Mouse (Mus musculus) left cerebral cortex, postnatal 10 days (tissue): Measurements from ENCODE around the gene Ptbp1. TPM values are rescaled to one million over a fixed set of nuclear protein-coding genes. Genes with fewer than 3 reads are reported as not detected.
A peak's percentile ranks its signal among the peaks of the same experiment; 100 is the strongest.

ENCODE experiments used
- DNase-seq, 2 experiments: peaks; one replicate each; pipeline ENCODE4 v3.0.0; 2021 to 2022; ENCODE audit warnings: low spot score in 2 of 2, mixed read lengths in 1 of 2; ENCODE audit errors: extremely low spot score in 1 of 2
- intact Hi-C: fragments of 180-260 bp; cut with DNase I; formaldehyde crosslinking; loops from one replicate; pipeline ENCODE4 v1.15.1; 2025
- total RNA-seq, 2 experiments: library from RNA; stranded (reverse); gene quantifications; 2 replicates each; pipeline ENCODE4 v1.2.3; 2021

The Ptbp1 gene
- total RNA-seq: 10 to 100 TPM; 58.2 to 62.2 TPM

- peak; percentile 99 to 100 for DNase-seq
- intact Hi-C loops: no loop called here
Observed at GRCm38 (mm10) chr10:79853860-79854795, at the start of gene Ptbp1. Ptbp1 (plus strand) TSS chr10:79854427.

DNA sequence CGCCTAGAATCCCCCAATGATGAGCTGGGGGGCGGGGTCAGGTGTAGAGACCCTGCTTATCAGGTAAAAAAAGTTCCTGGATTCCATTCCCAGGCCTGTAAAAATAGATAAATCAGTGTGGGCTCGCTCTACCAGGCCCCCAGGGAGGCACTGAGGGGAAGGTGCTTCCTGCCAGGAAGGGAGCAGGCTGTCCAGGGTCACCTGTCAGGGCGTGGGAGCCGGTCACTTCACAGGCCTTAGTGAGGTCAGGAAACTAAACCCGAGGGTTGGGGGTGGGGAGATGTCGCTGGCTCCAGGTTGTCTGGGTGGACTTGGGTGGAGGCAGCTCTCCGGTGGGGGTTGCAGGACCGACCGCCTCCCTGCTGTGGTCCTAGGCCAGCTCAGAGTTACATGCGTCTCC, 48.6 kb upstream of the Ptbp1 start:
- intact Hi-C loops: no loop called here
- DNase-seq: peak in 1 of 2 experiments; percentile 85

- intact Hi-C loops: no loop called here
- no peak for DNase-seq
Observed at GRCm38 (mm10) chr10:79806331-79806730, 47.9 kb upstream of the Ptbp1 start.

GRCm38 (mm10) chr10:79806972-79807371, 47.3 kb upstream of the Ptbp1 start:
- intact Hi-C loops: no loop called here
- DNase-seq: no peak

DNA sequence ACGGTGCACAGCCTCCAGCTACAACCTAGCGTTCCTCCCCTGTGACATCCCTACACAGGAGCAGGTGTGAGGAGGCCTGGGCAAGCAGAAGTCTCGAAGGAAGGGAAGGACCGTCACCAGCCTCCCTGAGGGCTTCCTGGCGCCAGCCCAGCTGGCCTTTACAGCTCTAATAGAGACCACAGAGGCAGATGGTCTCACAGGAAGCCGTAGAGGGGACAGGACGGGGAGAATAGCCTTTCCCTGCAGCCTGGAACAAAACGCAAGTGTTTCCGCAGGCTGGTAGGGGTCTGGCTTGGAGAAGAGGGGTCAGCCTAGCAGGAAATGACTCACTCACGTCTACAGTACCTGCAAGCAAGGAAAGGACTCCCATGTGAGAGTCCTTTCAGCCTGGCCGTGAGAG, 46.4 kb upstream of the Ptbp1 start:
- intact Hi-C loops: no loop called here
- peak in 1 of 2 experiments; percentile 68 for DNase-seq

DNA sequence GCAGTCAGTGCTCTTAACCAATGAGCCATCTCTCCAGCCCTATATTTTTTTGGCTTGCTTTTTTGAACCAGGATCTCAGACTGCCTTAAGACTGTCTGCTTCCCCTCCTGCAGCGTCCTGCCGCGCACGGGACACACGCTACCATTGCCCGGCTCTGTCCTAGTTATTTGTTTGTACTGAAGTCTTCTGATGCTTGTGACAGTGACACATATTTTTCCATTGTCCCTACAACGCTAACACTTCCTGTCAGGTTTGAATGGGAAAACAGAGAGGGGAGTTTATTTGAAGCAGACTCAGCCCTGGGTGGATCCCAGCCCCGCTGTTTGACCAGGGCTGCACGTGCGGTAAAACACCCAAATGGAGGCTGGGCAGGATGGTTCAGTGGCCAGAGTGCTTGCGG, 45.5 kb upstream of the Ptbp1 start:
- intact Hi-C loops: no loop called here
- DNase-seq: peak in 1 of 2 experiments; percentile 60

- DNase-seq: peak; percentile 79 to 84
- intact Hi-C loops: loop anchor here (2.0 kb wide), 2 partner anchors 19 to 43 kb away; partner anchors contain the start of gene Palm
Observed at GRCm38 (mm10) chr10:79811736-79812637, 42.2 kb upstream of the Ptbp1 start.

GRCm38 (mm10) chr10:79814271-79814842, 39.9 kb upstream of the Ptbp1 start:
- no peak for DNase-seq
- intact Hi-C loops: no loop called here

DNA sequence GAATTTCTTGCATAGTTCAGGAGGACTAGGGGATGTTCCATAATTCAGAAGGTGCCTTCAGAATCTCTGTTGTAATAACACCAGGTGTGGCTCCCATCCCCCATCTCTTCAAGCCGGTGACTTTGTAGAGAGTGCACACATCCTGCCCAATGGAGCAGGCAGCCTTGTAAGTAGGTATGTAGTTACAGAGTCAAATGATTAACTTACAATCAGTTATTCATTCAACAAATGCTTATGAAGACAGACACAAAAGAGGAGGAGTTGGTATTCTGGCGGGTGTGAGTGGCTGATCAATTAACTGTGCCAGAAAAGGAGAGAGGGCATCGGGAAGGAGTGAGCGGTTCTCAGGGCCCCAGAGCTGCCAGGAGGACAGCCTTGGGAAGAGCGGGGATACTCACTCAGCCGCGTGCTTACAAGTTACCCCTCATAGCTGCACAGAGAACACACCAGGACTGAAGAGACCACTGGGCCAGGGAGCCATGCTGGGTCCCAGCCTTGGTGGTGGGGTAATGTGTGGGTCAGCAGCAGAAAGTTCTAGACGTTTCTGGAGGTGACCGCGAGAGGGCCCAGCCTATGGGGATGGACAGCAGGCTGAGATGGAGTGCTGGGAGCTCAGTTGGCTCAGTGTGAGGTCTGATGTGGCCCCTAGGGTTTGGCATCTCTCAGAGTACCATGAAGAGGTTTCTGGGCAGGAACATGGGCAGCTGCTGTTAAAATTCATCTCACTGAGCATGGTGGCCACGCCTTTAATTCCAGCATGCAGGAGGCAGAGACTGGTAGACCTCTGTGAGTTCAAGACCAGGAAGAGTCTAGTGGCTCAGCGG, 38.3 kb upstream of the Ptbp1 start:
- intact Hi-C loops: no loop called here
- DNase-seq: no peak

- DNase-seq: no peak
- intact Hi-C loops: no loop called here
Observed at GRCm38 (mm10) chr10:79817111-79817510, 37.1 kb upstream of the Ptbp1 start.

DNA sequence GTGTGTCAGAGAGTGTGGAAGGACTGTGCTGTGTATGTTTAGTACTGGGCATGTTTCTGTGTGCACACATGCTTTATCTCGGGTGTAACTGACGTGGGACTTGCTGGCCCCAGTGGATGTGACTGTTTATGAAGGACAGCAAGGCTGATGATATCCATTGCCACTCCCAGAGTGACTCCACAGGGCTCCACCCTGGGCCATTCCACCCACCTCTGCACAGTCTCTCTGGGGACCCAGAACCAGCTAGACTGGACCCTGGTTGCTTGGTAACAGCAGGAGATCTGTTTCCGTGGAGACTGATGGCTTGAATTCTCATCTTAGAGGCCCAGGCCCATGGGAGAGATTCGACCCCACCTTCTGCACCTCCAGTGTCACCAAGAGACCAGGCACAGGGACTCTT, 36.0 kb upstream of the Ptbp1 start:
- intact Hi-C loops: no loop called here
- no peak for DNase-seq

DNA sequence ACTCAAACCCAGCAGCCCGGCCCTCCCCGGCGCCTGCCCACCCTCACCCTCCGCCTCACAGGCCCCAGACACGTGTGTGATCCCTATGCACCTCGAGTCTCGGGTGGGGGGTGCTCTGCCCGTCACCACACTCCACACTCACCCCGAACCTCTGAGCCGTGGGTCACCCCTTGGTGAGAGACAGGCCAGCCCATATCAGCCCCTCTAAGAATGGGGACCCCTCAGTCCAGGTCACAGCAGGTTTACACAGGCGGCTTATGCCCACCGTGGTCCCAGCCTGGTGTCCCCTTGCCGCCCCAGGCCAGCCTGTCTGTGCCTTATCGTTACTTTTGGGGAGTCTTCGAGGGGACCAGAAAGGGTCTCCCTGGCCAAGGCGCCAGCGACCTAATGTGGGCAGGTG, 34.6 kb upstream of the Ptbp1 start:
- intact Hi-C loops: no loop called here
- DNase-seq: no peak

DNA sequence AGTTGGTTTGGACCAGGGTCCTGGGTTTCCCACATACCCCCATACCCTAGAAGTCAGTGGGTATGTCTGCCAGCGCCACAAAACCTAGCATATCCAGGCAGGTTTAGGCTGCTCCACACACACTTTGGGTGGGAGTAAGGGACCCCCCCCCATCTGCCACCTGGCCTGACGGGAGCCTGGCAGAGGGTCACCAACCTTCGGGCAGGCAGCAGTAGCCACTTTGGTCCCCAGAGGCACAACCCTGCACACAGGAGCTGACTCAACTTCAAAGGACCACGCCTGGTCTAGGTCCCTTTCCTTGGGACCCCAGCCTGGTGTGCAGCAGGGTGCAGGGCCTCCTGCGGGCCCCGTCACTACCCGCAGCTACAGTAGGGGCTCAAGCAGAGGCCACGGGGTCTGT, 34.0 kb upstream of the Ptbp1 start:
- intact Hi-C loops: no loop called here
- DNase-seq: no peak

DNA sequence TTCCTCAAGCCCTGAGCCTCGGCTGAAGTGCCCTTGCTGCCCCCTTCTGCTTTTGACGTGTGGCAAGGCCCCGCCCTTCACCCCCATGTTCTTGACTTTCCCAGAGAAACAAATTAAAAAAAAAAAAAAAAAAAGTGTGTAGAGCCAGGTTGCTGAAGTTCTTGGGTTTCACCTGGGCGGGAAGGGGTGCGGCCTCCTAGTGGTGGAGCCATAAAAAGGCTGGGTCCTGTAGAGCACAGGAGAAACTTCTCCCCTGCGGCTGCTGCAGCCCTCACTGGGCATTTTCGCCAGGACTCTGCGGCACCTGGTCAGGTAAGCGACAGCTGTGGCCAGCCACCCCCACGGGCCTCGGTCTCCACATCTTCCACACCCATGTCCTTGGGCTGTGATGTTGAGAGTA, 33.4 kb upstream of the Ptbp1 start, which contains the start of gene Misp:
TSS of gene Misp (plus strand) at position 208 of the 400 bp plus-strand sequence.
- DNase-seq: no peak
- intact Hi-C loops: no loop called here

GRCm38 (mm10) chr10:79821731-79822130, 32.5 kb upstream of the Ptbp1 start:
- intact Hi-C loops: no loop called here
- no peak for DNase-seq

GRCm38 (mm10) chr10:79822372-79822771, 31.9 kb upstream of the Ptbp1 start:
- intact Hi-C loops: no loop called here
- DNase-seq: no peak

- intact Hi-C loops: no loop called here
- DNase-seq: no peak
Observed at GRCm38 (mm10) chr10:79823011-79823410, 31.2 kb upstream of the Ptbp1 start.

DNA sequence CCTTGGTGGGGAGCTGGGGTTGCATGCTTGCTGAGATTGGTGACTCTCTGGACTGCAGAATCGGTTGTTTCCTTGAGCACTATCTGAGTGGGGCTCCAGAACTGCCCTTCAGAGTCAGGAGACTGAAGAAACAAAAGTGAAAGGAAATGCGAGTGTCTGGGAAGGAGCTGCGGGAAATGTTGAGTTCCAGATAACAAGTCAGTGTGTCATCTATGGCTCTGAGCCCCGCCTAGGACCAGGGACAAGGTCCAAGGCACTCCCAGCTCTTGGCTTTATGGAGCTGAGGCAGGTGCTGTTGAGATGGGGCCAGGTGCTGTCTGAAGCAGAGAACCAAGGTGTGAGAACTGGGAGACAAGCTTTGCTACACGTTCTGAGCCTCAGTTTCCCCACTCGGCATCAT, 29.8 kb upstream of the Ptbp1 start:
- no peak for DNase-seq
- intact Hi-C loops: no loop called here
